Mouse (Mus musculus) 3T3-L1 (cell line): Measurements from ENCODE around the gene Paics.
"Not testable (repeated sequence)": the region's sequence is repeated elsewhere in the genome, so short reads cannot be mapped to it uniquely, and the experiment has no call there.

Experiments
- DNase-seq: peaks from one replicate; pipeline ENCODE4 v3.0.0-alpha.2; 2015; ENCODE audit warnings: low read depth, low spot score

The Paics gene

GRCm38 (mm10) chr5:76950343-76951105 lies 583 bp upstream of the Paics start:
- DNase-seq: peak; percentile 60

DNA sequence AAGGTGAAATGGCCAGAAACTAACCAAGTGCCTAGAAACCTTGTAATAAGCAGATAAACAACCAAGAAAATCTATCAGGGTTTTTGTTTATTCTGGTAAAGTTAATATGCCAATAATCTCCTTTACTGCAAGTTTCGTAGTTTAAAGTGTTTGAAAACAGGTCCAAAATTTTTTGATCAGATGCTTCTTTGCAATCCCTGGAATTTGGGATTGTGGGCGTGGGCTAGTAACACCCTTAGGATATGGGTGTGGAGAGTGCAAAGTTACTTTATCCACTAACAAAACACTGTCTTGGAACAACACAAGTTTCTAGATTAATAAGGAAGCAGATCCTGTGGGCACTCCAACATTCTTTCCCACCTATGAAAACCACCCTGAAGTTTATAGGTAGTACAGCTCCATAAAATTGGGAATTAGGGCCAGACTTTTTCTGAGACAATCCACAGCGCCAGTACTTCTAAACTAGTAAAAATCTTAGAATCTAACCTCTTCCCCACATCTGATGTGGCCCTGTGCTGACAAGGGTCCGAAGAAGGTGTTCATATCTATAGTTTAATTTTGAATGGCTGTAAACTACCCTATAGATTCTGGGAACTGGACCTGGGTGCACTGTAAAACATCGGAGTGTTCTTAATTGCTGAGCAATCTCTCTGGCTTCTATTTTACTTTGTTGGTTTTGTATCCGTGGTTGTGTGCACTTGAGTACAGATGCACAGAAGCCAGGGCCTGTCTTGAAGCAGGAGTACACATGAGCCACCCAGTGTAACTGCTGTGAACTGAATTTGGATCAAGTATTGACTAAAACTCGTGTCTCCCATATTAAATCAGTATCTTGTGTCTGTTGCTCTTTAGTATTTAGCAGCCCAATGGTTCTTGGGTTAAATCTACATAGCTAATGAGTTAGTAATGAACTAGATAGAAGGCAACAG lies 1.3 kb downstream of the Paics start:
- DNase-seq: peak; percentile 75

DNA sequence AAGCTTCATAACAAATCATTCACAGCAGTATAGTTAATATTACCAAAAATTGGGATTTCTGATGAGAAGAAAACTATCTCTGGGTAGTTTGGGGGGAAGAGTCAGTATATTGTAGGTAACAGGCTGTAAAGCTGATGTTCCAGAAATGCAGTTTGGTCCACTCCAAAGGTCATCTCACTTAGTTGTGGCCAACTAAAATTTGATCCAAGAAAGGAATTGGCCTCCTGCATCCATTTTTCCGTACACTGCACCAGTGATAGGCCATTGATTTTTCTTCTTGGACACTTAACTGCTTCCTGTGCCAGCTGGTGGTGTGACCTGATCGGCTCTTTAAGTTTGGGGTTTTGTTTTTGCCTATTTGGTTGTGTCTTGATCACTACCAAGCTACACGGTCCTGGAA lies 2.7 kb downstream of the Paics start:
- DNase-seq: no peak

- no peak for DNase-seq
These were observed 3.3 kb downstream of the Paics start for GRCm38 (mm10) chr5:76954271-76954900.

DNA sequence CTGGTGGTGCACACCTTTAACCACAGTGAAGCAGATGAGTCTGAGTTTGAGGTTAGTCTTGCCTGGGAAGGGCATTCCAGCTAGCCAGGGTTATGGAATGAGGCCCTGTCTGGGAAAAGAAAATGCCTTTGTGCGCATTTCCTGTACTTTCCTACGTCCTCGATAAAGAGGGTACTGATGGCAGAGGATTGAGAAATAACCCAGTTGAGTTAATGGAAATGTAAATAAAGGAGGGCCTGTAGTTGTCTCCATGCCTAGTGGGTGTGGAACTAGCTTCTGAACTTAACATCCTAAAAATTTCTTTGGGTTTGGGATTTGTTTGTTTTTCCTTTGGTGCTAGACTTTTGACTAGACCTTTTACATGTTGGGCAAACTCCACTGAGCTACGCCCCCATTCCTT lies 4.4 kb downstream of the Paics start:
- DNase-seq: no peak

- DNase-seq: peak; percentile 70
These were observed 6.8 kb downstream of the Paics start for GRCm38 (mm10) chr5:76957954-76958353.

- no peak for DNase-seq
These were observed 8.5 kb downstream of the Paics start for GRCm38 (mm10) chr5:76959587-76959986.

- DNase-seq: peak; percentile 98
These were observed 11.4 kb downstream of the Paics start for GRCm38 (mm10) chr5:76962545-76962944.

GRCm38 (mm10) chr5:76964651-76965050 lies 13.5 kb downstream of the Paics start:
- DNase-seq: no peak

GRCm38 (mm10) chr5:76969250-76969649 lies 18.1 kb downstream of the Paics start:
- DNase-seq: peak; percentile 57

DNA sequence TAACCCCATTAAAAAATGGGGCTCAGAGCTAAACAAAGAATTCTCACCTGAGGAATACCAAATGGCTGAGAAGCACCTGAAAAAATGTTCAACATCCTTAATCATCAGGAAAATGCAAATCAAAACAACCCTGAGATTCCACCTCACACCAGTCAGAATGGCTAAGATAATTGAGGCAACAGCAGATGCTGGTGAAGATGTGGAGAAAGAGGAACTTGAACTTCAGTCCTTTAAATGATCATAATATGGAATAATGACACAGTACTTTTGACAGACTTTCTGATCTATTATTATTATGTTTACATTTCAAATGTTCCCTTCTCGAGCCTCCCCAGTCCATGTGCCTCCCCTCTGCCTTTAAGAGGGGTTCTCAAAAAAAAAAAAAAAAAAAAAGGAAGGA lies 20.0 kb downstream of the Paics start:
- DNase-seq: not testable (repeated sequence)

- no peak for DNase-seq
These were observed 22.4 kb downstream of the Paics start for GRCm38 (mm10) chr5:76973488-76973887.

- DNase-seq: no peak
These were observed 23.1 kb downstream of the Paics start for GRCm38 (mm10) chr5:76974207-76974553.

- DNase-seq: peak; percentile 93
These were observed 23.6 kb downstream of the Paics start, which contains the start of gene Srp72 for GRCm38 (mm10) chr5:76974554-76975285. Gene Srp72, plus strand, starts transcription at chr5:76974683.

DNA sequence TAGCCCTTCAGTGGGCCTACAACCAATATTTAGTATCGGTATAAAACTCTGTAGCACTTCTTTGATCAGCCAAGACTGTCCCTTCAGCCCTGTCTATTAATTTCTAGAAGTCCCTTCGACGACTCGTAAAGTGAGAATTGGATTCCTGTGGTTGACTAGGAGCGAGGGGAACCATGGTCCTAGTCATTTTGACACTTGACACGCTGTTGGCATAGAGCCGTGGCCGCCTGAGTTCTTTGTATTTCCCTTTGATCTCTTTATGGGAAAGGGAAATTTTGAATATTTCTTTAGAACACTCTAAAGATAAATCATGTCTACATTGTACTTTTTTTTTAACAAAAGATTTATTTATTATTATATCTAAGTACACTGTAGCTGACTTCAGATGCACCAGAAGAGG lies 24.6 kb downstream of the Paics start:
- DNase-seq: no peak

GRCm38 (mm10) chr5:76984015-76984414 lies 32.9 kb downstream of the Paics start:
- no peak for DNase-seq

GRCm38 (mm10) chr5:76990789-76991188 lies 39.7 kb downstream of the Paics start:
- no peak for DNase-seq

GRCm38 (mm10) chr5:76993174-76993814 lies 42.2 kb downstream of the Paics start:
- no peak for DNase-seq

DNA sequence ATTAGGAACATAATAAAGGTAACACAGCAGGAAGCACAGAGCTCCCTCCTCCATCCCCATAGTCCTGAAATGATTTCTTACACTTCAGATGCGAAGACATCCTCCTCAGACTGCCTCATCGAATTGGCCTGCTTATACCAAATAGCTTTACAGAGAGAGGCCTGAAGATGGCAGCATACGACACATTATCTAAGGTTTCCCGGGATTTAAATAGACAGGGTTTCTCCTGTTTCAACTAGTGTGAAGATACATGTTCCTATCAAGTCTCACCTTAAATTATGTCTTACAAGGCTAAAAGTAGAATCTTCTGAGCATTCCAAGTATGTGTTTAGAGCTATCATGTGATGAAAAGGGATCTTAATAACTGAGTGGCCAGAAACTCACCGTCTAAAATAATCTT lies 47.3 kb downstream of the Paics start:
- peak; percentile 86 for DNase-seq

GRCm38 (mm10) chr5:77001192-77001591 lies 50.1 kb downstream of the Paics start:
- no peak for DNase-seq
